Mouse (Mus musculus) myocyte (in vitro differentiated cells): ENCODE measurements at regions not wholly inside any gene's neighbourhood (a gene's known extent, or its start where the extent isn't known, plus 50 kb on each side); places are given as distances from the start of the nearest gene placed in this dataset.

ENCODE experiments used
- POLR2A ChIP-seq: IDR thresholded peaks from one replicate; pipeline ENCODE4 v1.6.1; 2011; ENCODE audit warnings: low read depth, mild to moderate bottlenecking, control low read depth, moderate library complexity; ENCODE audit not compliant: insufficient read length
- TCF3 ChIP-seq: IDR thresholded peaks from one replicate; pipeline ENCODE4 v1.6.1; 2011; ENCODE audit warnings: low read depth, control low read depth; ENCODE audit not compliant: insufficient read length

- TF ChIP-seq TCF3 (no peak), POLR2A (no peak)
Observed at GRCm38 (mm10) chr7:67454458-67454857, 81.8 kb upstream of the Mef2a start.
